Mouse (Mus musculus) embryonic stem cell, embryonic (primary cell): ENCODE data around the gene Cpn1.

Source experiments
- CTCF ChIA-PET, 4 experiments: fragments of 300-600 bp in 2 of 4; fragments of 350-600 bp in 2 of 4; sonication (Branson Sonifier 250); formaldehyde crosslinking; loops; one replicate each; lab custom pipeline; 2022; ENCODE audit warnings: inconsistent platforms in 2 of 4; lab: Charles Lee
- POLR2A ChIA-PET, 4 experiments: fragments of 300-600 bp in 2 of 4; fragments of 350-600 bp in 2 of 4; sonication (Branson Sonifier 250); formaldehyde crosslinking; loops; one replicate each; lab custom pipeline; 2022; ENCODE audit warnings: antibody characterized with exemption in 4 of 4, inconsistent platforms in 1 of 4; lab: Charles Lee

Gene Cpn1

GRCm38 (mm10) chr19:43929869-43930268, 56.5 kb downstream of the Cpn1 start:
- CTCF ChIA-PET, result interaction anchor here in 1 of 4 experiments (1.3 to 1.7 kb wide), 2 partner anchors 10 to 30 kb away, joined by 5 to 6 read pairs; partner anchors contain the start of gene Dnmbp
- POLR2A ChIA-PET, result interaction anchor here in 2 of 4 experiments (1.2 to 3.1 kb wide), 6 partner anchors 9 to 255 kb away, joined by 3 to 18 read pairs (median 6); partner anchors contain the start of genes Dnmbp (in 1 of the 2) and Slc25a28 (in 1 of the 2)

GRCm38 (mm10) chr19:43927967-43928366, 58.4 kb downstream of the Cpn1 start:
- ChIA-PET CTCF (interaction anchor here in 1 of 4 experiments (0.6 kb wide), 1 partner anchor 83 kb away, joined by 3 read pairs; no protein-coding TSS in a partner anchor), POLR2A (interaction anchor here in 2 of 4 experiments (0.6 to 1.5 kb wide), 3 partner anchors 9 to 97 kb away, joined by 3 to 6 read pairs (median 3); no protein-coding TSS in a partner anchor)

GRCm38 (mm10) chr19:43927057-43927456, 59.3 kb downstream of the Cpn1 start:
- ChIA-PET CTCF (no interaction called here), POLR2A (no interaction called here)

GRCm38 (mm10) chr19:43926141-43926987, 60.0 kb downstream of the Cpn1 start:
- POLR2A ChIA-PET, result no interaction called here
- CTCF ChIA-PET, result no interaction called here

- ChIA-PET CTCF (interaction anchor here in 2 of 4 experiments (0.5 to 1.6 kb wide), 4 partner anchors 15 to 35 kb away, joined by 3 to 4 read pairs (median 4); partner anchors contain the start of gene Dnmbp (in 1 of the 2)), POLR2A (interaction anchor here in 3 of 4 experiments (0.6 to 2.2 kb wide), 5 partner anchors 14 to 294 kb away, joined by 3 to 7 read pairs (median 5); partner anchors contain the start of gene Dnmbp (in 1 of the 3))
These were observed 62.0 kb downstream of the Cpn1 start for GRCm38 (mm10) chr19:43924361-43924760.

- CTCF ChIA-PET, result interaction anchor here in 2 of 4 experiments (0.6 to 1.5 kb wide), 2 partner anchors 13 to 17 kb away, joined by 3 to 4 read pairs; partner anchors contain the start of gene Dnmbp (in 1 of the 2)
- POLR2A ChIA-PET, result interaction anchor here in 2 of 4 experiments (0.6 to 2.2 kb wide), 2 partner anchors 16 to 29 kb away, joined by 3 to 7 read pairs; partner anchors contain the start of gene Dnmbp (in 1 of the 2)
These were observed 63.4 kb downstream of the Cpn1 start for GRCm38 (mm10) chr19:43922963-43923362.

- POLR2A ChIA-PET, result interaction anchor here in 3 of 4 experiments (0.6 to 2.8 kb wide), 16 partner anchors 9 to 327 kb away, joined by 3 to 14 read pairs (median 4); partner anchors contain the start of genes Chuk (in 1 of the 3) and Slc25a28 (in 1 of the 3)
- CTCF ChIA-PET, result no interaction called here
These were observed 64.9 kb downstream of the Cpn1 start for GRCm38 (mm10) chr19:43921410-43921809.

- ChIA-PET POLR2A (interaction anchor here in 3 of 4 experiments (0.5 to 2.8 kb wide), 21 partner anchors 9 to 302 kb away, joined by 3 to 18 read pairs (median 4); partner anchors contain the start of genes Chuk (in 1 of the 3) and Slc25a28 (in 1 of the 3)), CTCF (interaction anchor here in 2 of 4 experiments (0.5 to 0.7 kb wide), 2 partner anchors 19 to 22 kb away, joined by 3 to 4 read pairs; no protein-coding TSS in a partner anchor)
These were observed 65.7 kb downstream of the Cpn1 start for GRCm38 (mm10) chr19:43920453-43921300.

GRCm38 (mm10) chr19:43919841-43920240, 66.5 kb downstream of the Cpn1 start:
- POLR2A ChIA-PET, result interaction anchor here in 3 of 4 experiments (0.6 to 2.8 kb wide), 15 partner anchors 8 to 424 kb away, joined by 3 to 18 read pairs (median 5); partner anchors contain the start of gene Chuk (in 1 of the 3)
- CTCF ChIA-PET, result interaction anchor here in 1 of 4 experiments (1.5 kb wide), 1 partner anchor 20 kb away, joined by 7 read pairs; the partner anchor contains the start of gene Dnmbp

- ChIA-PET POLR2A (interaction anchor here in 2 of 4 experiments (0.7 to 2.8 kb wide), 23 partner anchors 9 to 244 kb away, joined by 3 to 18 read pairs (median 3); partner anchors contain the start of genes Cwf19l1 (in 1 of the 2) and Slc25a28 (in 1 of the 2)), CTCF (interaction anchor here in 2 of 4 experiments (0.6 to 1.5 kb wide), 9 partner anchors 12 to 1167 kb away, joined by 3 to 8 read pairs (median 4); partner anchors contain the start of genes Cox15 (in 1 of the 2), Cutc (in 1 of the 2) and Dnmbp (in 1 of the 2))
These were observed 67.5 kb downstream of the Cpn1 start for GRCm38 (mm10) chr19:43918834-43919233.

GRCm38 (mm10) chr19:43917763-43918162, 68.6 kb downstream of the Cpn1 start:
- ChIA-PET CTCF (interaction anchor here in 2 of 4 experiments (0.6 to 1.3 kb wide), 2 partner anchors 11 to 241 kb away, joined by 3 to 4 read pairs; no protein-coding TSS in a partner anchor), POLR2A (interaction anchor here in 3 of 4 experiments (0.5 to 1.7 kb wide), 3 partner anchors 13 to 281 kb away, joined by 3 to 7 read pairs (median 3); no protein-coding TSS in a partner anchor)

- CTCF ChIA-PET, result interaction anchor here in 1 of 4 experiments (1.3 kb wide), 1 partner anchor 11 kb away, joined by 4 read pairs; no protein-coding TSS in a partner anchor
- POLR2A ChIA-PET, result interaction anchor here in 3 of 4 experiments (0.5 to 1.7 kb wide), 5 partner anchors 13 to 282 kb away, joined by 3 to 7 read pairs (median 3); no protein-coding TSS in a partner anchor
These were observed 69.0 kb downstream of the Cpn1 start for GRCm38 (mm10) chr19:43917406-43917691.

GRCm38 (mm10) chr19:43916586-43917405, 69.6 kb downstream of the Cpn1 start:
- ChIA-PET CTCF (interaction anchor here in 1 of 4 experiments (1.3 kb wide), 1 partner anchor 10 kb away, joined by 4 read pairs; no protein-coding TSS in a partner anchor), POLR2A (interaction anchor here in 3 of 4 experiments (0.6 to 1.7 kb wide), 12 partner anchors 14 to 164 kb away, joined by 3 to 7 read pairs (median 3); partner anchors contain the start of genes Cox15 (in 1 of the 3) and Cutc (in 1 of the 3))

GRCm38 (mm10) chr19:43915431-43915830, 70.9 kb downstream of the Cpn1 start:
- POLR2A ChIA-PET, result interaction anchor here (0.6 to 1.7 kb wide), 5 partner anchors 9 to 1486 kb away, joined by 3 to 5 read pairs (median 3); partner anchors contain the start of genes Cox15 (in 1 of the 4) and Cutc (in 1 of the 4)

GRCm38 (mm10) chr19:43914986-43915385, 71.4 kb downstream of the Cpn1 start:
- ChIA-PET CTCF (interaction anchor here in 2 of 4 experiments (0.5 to 1.4 kb wide), 3 partner anchors 8 to 192 kb away, joined by 3 to 4 read pairs (median 4); partner anchors contain the start of gene Chuk (in 1 of the 2)), POLR2A (interaction anchor here (0.6 to 1.7 kb wide), 5 partner anchors 8 to 1487 kb away, joined by 3 to 5 read pairs (median 3); partner anchors contain the start of genes Cox15 (in 1 of the 4) and Cutc (in 1 of the 4))

More at GRCm38 (mm10) chr19:43915431-43915830, 70.9 kb downstream of the Cpn1 start:
- CTCF ChIA-PET, result interaction anchor here in 2 of 4 experiments (0.5 to 1.4 kb wide), 3 partner anchors 9 to 192 kb away, joined by 3 to 4 read pairs (median 4); partner anchors contain the start of gene Chuk (in 1 of the 2)
